Mouse (Mus musculus) olfactory bulb, adult 2 months (tissue): Measurements from ENCODE around the gene Nhlrc2. TPM values are rescaled to one million over a fixed set of nuclear protein-coding genes. Genes with fewer than 3 reads are reported as not detected.

Experiments used
- H3K27ac ChIP-seq: fragments of 200-500 bp; 2 replicates; pipeline ENCODE4 v1.5.1; 2012; ENCODE audit warnings: low read depth, low read length; ENCODE audit not compliant: insufficient read depth
- H3K4me1 ChIP-seq: fragments of 200-500 bp; 2 replicates; pipeline ENCODE4 v1.6.1; 2012; ENCODE audit warnings: low read length; ENCODE audit not compliant: control insufficient read depth, insufficient read depth
- H3K4me3 ChIP-seq: fragments of 200-500 bp; 2 replicates; pipeline ENCODE4 v1.5.1; 2012; ENCODE audit warnings: mild to moderate bottlenecking, low read depth, low read length, moderate library complexity; ENCODE audit not compliant: insufficient read depth
- CTCF ChIP-seq: fragments of 200-500 bp; IDR thresholded peaks from 2 replicates; pipeline ENCODE4 v1.5.1; 2012; ENCODE audit warnings: low read depth, mild to moderate bottlenecking, low read length, moderate library complexity; ENCODE audit not compliant: insufficient read depth
- POLR2A ChIP-seq: fragments of 200-500 bp; IDR thresholded peaks from 2 replicates; pipeline ENCODE4 v1.6.1; 2012; ENCODE audit warnings: mild to moderate bottlenecking, low read depth, low read length, moderate library complexity; ENCODE audit not compliant: insufficient read depth
- WGBS: fragments of 180-500 bp; shearing (Covaris S2); methylation state at CpG from one replicate; pipeline ENCODE4 v1.1.7; 2018; 5-methylcytosine and 5-hydroxymethylcytosine counted together
- polyA plus RNA-seq: library from polyadenylated mRNA; stranded (reverse); fragments of >200 nt; gene quantifications from 2 replicates; pipeline ENCODE4 v1.2.4, GENCODE M21; 2012; ENCODE audit warnings: low replicate concordance; ENCODE audit not compliant: missing spikeins, insufficient read depth, insufficient read length

Nhlrc2 gene
- polyA plus RNA-seq, 1 experiment = not detected

GRCm38 (mm10) chr19:56629647-56630046 lies 81.6 kb downstream of the Nhlrc2 start:
- peaks cover 4% of the 10 kb centered on the region; the same call in 1 of the 2 replicates for H3K4me1 ChIP-seq
- no peak overlapping the region for H3K27ac ChIP-seq
- TF ChIP-seq POLR2A (no peak), CTCF (no peak)
- H3K4me3 ChIP-seq = no peak overlapping the region
- 89% methylated on average over 6 of the region's 6 CpGs for WGBS

GRCm38 (mm10) chr19:56631017-56631416 lies 83.0 kb downstream of the Nhlrc2 start:
- WGBS = 72% methylated on average over 4 of the region's 4 CpGs
- H3K4me1 ChIP-seq = peaks cover 4% of the 10 kb centered on the region; the same call in 1 of the 2 replicates
- no peak for TF ChIP-seq CTCF
- TF ChIP-seq POLR2A = no peak
- H3K4me3 ChIP-seq = no peak overlapping the region
- no peak overlapping the region for H3K27ac ChIP-seq

GRCm38 (mm10) chr19:56631451-56631901 lies 83.4 kb downstream of the Nhlrc2 start:
- no peak for TF ChIP-seq CTCF
- TF ChIP-seq POLR2A = no peak
- Histone ChIP-seq H3K27ac (no peak overlapping the region), H3K4me3 (no peak overlapping the region), H3K4me1 (peaks cover 4% of the 10 kb centered on the region; the same call in 1 of the 2 replicates)
- WGBS = 65% methylated on average over 11 of the region's 11 CpGs

- TF ChIP-seq CTCF = no peak
- no peak for TF ChIP-seq POLR2A
- 50% methylated on average over 12 of the region's 12 CpGs for WGBS
- no peak overlapping the region for H3K27ac ChIP-seq
- H3K4me3 ChIP-seq = no peak overlapping the region
- 0 out of 2 replicates have a peak, but pooled peaks cover 3% of the 10 kb centered on the region for H3K4me1 ChIP-seq
Measured at GRCm38 (mm10) chr19:56637035-56637683, 89.1 kb downstream of the Nhlrc2 start.

GRCm38 (mm10) chr19:56637684-56638049 lies 89.6 kb downstream of the Nhlrc2 start:
- 74% methylated on average over 9 of the region's 9 CpGs for WGBS
- H3K4me3 ChIP-seq = no peak overlapping the region
- H3K27ac ChIP-seq = no peak overlapping the region
- no peak for TF ChIP-seq CTCF
- TF ChIP-seq POLR2A = no peak
- 0 out of 2 replicates have a peak, but pooled peaks cover 3% of the 10 kb centered on the region for H3K4me1 ChIP-seq

GRCm38 (mm10) chr19:56647451-56648120 lies 99.5 kb downstream of the Nhlrc2 start:
- H3K4me1 ChIP-seq = peaks cover 3% of the 10 kb centered on the region; the same call in 1 of the 2 replicates
- WGBS = 45% methylated on average over 7 of the region's 7 CpGs
- H3K4me3 ChIP-seq = no peak overlapping the region
- H3K27ac ChIP-seq = no peak overlapping the region
- no peak for TF ChIP-seq CTCF
- no peak for TF ChIP-seq POLR2A

- no peak overlapping the region for H3K4me3 ChIP-seq
- no peak for TF ChIP-seq POLR2A
- no peak for TF ChIP-seq CTCF
- peaks cover 3% of the 10 kb centered on the region; the same call in 1 of the 2 replicates for H3K4me1 ChIP-seq
- H3K27ac ChIP-seq = no peak overlapping the region
- 94% methylated on average over 4 of the region's 4 CpGs for WGBS
Measured at GRCm38 (mm10) chr19:56651262-56651661, 103.2 kb downstream of the Nhlrc2 start.

GRCm38 (mm10) chr19:56652034-56652962 lies 104.2 kb downstream of the Nhlrc2 start:
- WGBS = 20% methylated on average over 19 of the region's 19 CpGs
- H3K27ac ChIP-seq = no peak overlapping the region
- no peak overlapping the region for H3K4me3 ChIP-seq
- H3K4me1 ChIP-seq = peaks cover 3% of the 10 kb centered on the region; the same call in 1 of the 2 replicates
- TF ChIP-seq CTCF (no peak), POLR2A (no peak)

Other genes with a start within 250 kb of the Nhlrc2 start
- not detected in 2 replicates for gene Nrap, start 158.2 kb upstream of the Nhlrc2 start, polyA plus RNA-seq
- gene Casp7, start 151.1 kb upstream of the Nhlrc2 start, polyA plus RNA-seq = not detected in 2 replicates
- gene Plekhs1, start 86.6 kb upstream of the Nhlrc2 start, polyA plus RNA-seq = not detected in 2 replicates
- gene Dclre1a, start within 50 bp of the Nhlrc2 start, polyA plus RNA-seq = not detected in 2 replicates
- not detected in 2 replicates for gene Adrb1, start 173.9 kb downstream of the Nhlrc2 start, polyA plus RNA-seq